Mouse (Mus musculus) ovary, postnatal 14 days (tissue): Measurements from ENCODE around the gene Mcpt2.
"Not testable (repeated sequence)": the region's sequence is repeated elsewhere in the genome, so short reads cannot be mapped to it uniquely, and the experiment has no call there.

Experiments used
- DNase-seq: peaks from one replicate; pipeline ENCODE4 v3.0.0; 2022; ENCODE audit warnings: low spot score

Mcpt2 gene

DNA sequence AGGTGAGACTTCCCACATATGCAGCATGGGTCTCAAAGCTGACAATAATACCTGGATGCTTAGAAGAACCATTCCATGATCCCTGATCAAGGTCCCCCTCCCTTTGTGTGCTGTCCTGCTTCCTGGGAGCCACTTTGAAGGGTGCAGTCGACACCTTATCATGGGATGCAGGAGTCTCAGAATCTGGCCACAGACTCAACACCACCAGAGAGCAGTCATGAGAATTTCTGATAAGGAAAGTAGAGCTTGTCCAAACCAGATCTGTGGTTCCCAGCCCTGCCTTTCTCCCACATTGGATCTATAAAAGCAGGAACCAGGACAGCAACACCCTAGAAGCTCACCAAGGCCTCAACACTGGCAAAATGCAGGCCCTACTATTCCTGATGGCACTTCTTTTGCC is at the start of gene Mcpt2:
Gene Mcpt2 (plus strand): TSS at position 250 of the 400 bp plus-strand sequence.
- DNase-seq = not testable (repeated sequence)

DNA sequence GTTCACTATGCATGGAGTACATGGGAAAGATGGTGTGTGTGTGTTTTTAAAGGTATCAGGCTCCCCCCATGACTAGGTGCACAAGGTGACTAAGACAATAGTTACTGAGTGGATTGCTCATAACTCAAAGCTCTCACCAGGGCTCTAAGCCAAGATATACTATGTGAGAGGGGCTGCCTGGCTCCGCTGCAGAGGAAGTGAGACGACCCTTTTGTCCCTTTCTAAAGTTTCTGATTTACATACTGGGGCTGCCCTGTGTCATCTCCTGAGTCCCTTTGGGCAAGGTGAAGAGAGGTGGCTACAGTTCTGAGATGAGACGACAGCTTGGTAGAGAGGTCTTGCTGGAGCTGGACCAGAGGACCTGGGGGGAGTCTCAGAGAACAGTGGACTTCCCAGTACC is 28.7 kb upstream of the Mcpt2 start:
- DNase-seq = no peak

DNA sequence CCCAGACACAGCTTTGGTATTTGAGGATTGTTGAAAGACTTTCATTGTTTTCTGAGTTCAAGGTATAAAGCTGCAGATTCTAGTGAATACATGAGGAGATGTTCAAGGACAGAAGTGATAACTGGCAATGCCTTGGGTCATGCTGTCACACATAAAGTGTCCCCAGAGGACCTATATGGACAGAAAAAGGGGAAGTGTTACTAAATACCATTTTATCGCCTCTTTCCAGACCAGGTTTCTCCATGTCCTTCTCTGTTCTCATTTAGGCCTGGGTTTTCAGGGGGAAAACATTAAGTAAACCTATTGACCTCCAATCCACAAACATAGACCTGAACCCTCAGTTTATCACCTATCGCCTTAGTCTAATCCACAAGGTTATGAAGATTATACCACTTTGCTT is 27.9 kb upstream of the Mcpt2 start:
- no peak for DNase-seq

DNA sequence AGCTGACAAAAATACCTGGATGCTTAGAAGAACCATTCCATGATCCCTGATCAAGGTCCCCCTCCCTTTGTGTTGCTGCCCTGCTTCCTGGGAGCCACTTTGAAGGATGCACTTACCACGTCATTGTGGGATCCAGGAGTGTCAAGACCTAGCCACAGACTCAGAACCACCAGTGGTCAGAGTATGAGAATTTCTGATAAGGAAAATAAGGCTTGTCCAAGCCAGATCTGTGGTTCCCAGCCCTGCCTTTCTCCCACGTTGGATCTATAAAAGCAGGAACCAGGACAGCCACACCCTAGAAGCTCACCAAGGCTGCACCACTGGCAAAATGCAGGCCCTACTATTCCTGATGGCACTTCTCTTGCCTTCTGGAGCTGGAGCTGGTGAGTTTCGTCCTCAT is 24.2 kb upstream of the Mcpt2 start, which contains the start of gene Mcpt1:
Gene Mcpt1 (plus strand): TSS at position 301 of the 400 bp plus-strand sequence.
- DNase-seq = not testable (repeated sequence)

DNA sequence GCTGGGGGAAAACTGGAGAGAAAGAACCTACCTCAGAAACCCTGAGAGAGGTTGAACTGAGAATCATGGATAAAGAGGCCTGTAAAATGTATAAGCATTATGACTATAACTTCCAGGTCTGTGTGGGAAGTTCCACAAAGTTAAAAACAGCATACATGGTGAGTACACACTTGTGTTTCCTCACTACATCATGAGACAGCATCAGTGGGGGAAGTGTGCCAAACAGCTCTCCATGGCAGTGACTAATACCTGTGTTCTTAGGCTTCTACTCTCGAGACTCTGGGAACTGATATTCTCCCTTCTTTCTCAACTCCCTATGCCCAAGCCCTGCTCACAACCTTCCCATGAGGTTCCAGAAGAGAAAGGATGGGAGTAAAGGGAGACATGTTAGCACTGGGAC is 22.4 kb upstream of the Mcpt2 start:
- DNase-seq = no peak

DNA sequence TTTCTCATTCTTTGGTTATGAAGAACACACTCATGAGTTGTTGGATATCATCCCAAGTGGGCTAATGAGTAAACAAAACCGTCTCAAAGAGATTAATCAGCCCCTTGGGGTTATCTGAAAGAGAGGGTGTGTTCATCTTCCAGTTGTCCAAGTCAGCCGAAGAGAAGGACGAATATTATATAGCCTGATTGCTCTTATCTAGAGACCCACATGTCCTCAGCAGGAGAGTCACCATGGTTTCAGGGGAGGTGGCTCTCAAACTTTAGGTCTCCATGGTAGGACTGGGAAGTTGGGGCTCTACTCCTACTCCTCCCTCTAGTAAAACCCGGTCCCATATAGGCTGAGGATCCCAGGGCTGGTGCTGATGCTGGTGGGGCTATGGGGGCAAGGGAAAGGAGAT is 20.5 kb upstream of the Mcpt2 start:
- not testable (repeated sequence) for DNase-seq

DNA sequence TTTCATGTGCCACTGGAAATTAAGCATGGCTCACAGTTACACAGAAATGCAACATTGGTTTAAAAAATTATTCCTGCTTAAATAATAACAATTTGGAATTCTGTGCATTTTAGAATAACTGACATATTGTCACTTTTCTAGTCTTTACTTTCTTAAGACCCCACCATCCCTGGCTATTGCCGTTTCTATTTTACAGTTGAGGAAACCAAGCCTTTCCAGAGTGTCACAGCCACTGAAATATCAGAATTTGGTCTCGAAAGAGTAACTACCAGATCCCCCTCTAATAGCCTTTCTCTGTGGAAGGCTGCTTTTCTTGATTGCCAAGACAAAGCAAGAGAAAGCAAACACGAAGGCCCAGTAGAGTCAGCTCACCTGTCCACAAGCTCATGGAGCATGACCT is 11.4 kb upstream of the Mcpt2 start, which contains the start of gene Mcpt9:
Gene Mcpt9 (minus strand): TSS at position 101 of the 400 bp plus-strand sequence.
- DNase-seq = not testable (repeated sequence)

DNA sequence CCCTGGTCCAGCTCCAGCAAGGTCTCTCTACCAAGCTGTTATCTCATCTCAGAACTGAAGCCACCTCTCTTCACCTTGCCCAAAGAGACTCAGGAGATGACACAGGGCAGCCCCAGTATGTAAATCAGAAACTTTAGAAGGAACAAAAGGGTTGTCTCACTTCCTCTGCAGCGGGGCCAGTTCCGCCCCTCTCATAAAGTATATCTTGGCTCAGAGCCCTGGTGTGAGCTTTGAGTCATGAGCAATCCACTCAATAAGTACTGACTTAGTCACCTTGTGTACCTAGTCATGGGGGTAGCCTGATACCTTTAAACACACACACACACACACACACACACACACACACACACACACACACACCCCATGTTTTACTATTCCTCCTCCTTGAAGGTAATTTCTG is 7.4 kb upstream of the Mcpt2 start:
- no peak for DNase-seq

DNA sequence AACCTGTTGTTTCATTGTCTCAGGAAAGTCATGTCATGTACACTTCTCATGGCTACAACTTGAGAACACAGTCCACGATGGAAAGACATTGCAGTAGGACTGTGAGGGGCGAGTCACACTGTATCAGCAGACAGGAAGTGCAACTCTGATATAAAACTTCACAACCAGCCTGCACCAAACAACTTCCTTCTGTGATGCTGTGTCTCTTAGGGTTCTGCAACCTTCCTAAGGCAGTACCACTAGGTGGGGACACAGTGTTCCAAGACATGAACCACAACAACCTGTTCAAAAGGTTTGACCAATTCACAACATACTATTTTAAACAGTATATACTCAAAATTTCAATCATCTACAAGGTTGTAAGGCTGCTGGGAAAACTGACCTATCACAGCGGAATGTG is 13.6 kb downstream of the Mcpt2 start:
- no peak for DNase-seq

DNA sequence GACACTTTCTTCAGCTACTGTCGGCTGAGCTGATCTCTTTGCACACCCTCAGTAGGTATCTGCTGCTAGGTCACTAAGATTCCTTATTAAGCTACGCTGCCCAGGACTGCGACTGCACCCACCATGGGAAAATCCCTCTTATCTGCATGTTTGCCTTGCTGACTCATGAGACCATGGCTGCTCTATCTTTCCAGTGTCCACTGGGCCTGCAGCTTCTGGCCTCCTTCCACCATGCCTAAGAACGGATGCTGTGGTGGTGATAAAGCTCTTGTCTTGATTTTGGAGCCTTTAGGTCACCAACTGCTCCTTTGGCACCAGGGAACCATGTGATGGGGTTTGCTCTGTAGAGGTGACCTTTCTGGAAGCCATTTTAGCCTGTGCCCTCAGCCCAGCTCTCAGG is 15.9 kb downstream of the Mcpt2 start:
- no peak for DNase-seq

DNA sequence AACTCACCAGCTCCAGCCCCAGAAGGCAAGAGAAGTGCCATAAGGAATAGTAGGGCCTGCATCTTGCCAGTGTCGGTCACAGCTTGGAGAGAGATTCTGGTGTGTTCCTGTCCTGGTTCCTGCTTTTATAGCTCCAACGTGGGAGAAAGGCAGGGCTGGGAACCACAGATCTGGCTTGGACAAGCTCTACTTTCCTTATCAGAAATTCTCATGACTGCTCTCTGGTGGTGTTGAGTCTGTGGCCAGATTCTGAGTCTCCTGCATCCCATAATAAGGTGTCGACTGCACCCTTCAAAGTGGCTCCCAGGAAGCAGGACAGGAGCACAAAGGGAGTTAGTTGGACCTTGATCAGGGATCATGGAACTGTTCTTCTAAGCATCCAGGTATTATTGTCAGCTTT is 20.4 kb downstream of the Mcpt2 start, which contains the start of gene Mcpt4:
Gene Mcpt4 (minus strand): TSS at position 101 of the 400 bp plus-strand sequence.
- not testable (repeated sequence) for DNase-seq

DNA sequence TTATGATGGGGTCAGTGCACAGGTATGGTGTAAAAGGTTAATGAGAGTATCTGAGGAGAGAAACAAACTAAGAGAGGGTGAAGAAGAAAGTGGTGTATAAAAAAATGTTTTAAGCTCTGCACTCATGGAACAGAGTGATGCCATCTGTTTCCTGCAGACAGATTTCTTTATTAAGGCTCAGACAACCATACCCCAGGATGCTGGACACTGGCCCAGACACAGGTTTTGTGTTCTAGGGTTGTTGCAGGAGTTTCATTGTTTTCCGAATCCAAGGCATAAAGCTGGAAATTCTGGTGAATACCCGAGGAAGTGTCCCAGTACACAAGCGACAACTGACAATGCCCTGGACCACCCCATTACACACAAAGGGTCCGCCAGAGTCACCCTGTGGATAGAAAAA is 40.2 kb downstream of the Mcpt2 start:
- DNase-seq = no peak

DNA sequence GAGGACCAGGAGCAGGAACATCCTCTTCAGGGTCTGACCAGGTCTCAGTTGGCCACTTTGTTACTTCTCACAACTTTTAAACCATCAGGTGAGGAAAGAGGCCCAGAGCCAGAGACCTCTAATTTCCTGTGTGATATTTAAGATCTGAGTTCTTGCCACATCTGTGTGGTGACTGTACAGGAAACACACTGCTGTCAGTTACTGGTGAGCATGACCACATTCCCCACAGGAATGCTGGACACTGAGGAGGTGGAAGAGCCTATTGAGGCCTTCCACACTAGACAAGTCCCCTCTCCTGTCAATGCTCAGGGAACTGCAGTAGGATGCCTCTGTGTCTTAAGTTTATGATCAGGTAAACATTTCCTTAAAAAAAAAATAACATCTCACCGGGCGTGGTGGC is 43.3 kb downstream of the Mcpt2 start, which contains the start of gene Mcpt8:
Gene Mcpt8 (minus strand): TSS at position 107 of the 400 bp plus-strand sequence.
- no peak for DNase-seq

DNA sequence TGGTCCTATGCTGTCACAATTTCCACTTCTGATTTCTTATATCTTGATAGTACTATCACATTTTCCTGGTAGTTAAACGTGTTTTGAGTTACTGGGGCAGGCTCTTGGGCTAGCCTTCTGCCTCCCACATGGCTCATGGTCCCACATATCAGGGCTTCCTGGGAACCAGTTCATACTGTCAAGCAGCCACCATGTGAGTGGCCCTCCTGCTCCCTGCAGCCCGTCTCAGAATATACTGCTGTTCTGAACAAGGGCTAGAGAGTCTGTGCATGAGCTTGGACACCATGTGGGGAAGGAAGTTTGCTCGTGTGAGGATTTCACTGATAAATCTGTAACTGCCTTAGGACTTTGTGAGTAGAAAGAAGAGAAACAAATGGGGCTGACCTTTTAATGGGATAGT is 44.9 kb downstream of the Mcpt2 start:
- DNase-seq = no peak

DNA sequence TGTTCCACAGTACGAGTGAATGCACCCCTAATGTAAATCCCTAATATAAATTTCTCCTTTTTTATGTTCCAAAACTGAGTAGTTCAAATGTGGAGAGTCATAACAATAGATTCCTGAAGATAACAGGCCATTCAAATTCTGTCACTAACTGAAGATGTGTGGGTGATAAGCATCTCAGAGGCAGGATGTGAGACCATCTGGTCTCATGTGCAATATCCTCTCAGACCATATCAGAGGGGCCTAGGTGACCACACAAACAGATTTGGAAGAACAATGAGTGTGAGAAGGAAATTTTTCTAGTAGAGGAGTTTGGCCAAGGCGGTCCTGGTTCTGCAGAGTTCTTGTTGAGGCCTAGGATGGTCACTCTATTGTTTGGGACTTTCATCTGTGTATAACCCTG is 51.5 kb downstream of the Mcpt2 start:
- no peak for DNase-seq
